Mouse (Mus musculus): Measurements from ENCODE around the gene Cep295nl. TPM values are rescaled to one million over a fixed set of nuclear protein-coding genes. Genes with fewer than 3 reads are reported as not detected.
"Not testable (repeated sequence)": the region's sequence is repeated elsewhere in the genome, so short reads cannot be mapped to it uniquely, and the experiment has no call there.

Cep295nl gene
- 0.12 TPM in 2 replicates for polyA plus RNA-seq (2015; fragmentation: Nextera tagmentation; extraction: Ambion mirVana)

DNA sequence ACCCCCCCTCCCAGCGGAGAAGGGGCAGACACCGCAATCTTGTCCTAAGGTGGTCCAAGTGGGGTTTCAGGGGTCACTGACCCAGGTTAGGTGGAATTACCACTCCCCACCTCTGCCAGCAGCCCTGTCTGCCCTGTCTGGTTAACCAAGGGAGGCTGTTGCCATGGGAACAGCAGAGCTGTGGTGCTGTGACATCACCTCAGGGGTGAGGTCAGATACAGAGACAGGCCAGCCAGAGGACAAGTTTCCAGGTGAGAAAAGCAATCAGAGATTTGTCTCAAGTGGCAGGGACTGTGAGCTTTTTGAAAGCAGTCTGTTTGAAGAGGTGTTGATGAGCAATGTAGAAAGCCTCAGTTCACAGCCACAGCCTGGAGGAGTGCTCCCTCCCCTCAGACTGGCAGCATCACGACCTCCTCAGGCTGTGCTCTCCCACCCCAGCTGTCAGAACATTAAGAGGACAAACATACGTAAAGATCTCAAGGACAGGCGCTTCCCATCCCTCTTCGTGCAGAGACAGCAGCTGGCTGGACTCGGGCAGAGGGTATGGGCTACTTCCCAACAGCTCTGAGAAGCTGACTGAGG, at the start of gene Cep295nl:
Gene Cep295nl, minus strand, starts transcription at position 101 of the 582 bp plus-strand sequence.
- Histone ChIP-seq H3K4me2 (replicated peaks; ENCODE audit: low read depth) (no peak within 1 kb of the TSS), H3K27ac (ENCODE audit: low read depth, low read length) (no peak within 1 kb of the TSS), H3K27me3 (replicated peaks; ENCODE audit: control insufficient read depth, insufficient read depth, low read length) (no peaks in the 10 kb centered on the region), H3K9ac (ENCODE audit: low read depth, low read length) (no peak within 1 kb of the TSS), H3K9me3 (ENCODE audit: control insufficient read depth) (no peaks in the 10 kb centered on the region), H3K36me3 (ENCODE audit: control insufficient read depth, insufficient read depth) (no peaks in the 10 kb centered on the region), H3K4me3 (ENCODE audit: low read depth, low read length) (no peak within 1 kb of the TSS), H3K4me1 (replicated peaks; ENCODE audit: control insufficient read depth, insufficient read depth, low read length) (no peaks in the 10 kb centered on the region)
- 37% methylated on average over 7 of the region's 7 CpGs for WGBS
- TF ChIP-seq CTCF (IDR thresholded peaks at IDR 0.05; ENCODE audit: low read depth), result no peak
- no peak for ATAC-seq

DNA sequence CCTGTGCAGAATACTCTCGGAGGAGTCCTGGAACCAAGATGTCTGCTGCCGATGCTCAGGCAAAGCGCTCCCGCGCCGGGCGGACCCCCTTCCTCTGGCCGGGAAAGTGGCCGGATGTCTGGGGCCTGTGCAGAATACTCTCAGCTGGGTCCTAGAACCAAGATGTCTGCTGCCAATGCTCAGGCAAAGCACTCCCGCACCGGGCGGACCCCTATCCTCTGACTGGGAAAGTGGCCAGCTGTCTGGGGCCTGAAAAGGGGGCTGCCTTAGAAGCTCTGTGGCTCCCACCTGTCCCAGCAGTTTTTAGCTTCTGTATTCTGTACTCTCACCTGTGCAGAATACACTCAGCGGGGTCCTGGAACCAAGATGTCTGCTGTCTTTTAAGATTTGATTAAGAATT, 45.5 kb upstream of the Cep295nl start:
- H3K9me3 ChIP-seq (ENCODE audit: control insufficient read depth); H3K36me3 ChIP-seq (ENCODE audit: control insufficient read depth, insufficient read depth): not testable (repeated sequence)
- WGBS, result 93% methylated on average over 13 of the region's 13 CpGs

DNA sequence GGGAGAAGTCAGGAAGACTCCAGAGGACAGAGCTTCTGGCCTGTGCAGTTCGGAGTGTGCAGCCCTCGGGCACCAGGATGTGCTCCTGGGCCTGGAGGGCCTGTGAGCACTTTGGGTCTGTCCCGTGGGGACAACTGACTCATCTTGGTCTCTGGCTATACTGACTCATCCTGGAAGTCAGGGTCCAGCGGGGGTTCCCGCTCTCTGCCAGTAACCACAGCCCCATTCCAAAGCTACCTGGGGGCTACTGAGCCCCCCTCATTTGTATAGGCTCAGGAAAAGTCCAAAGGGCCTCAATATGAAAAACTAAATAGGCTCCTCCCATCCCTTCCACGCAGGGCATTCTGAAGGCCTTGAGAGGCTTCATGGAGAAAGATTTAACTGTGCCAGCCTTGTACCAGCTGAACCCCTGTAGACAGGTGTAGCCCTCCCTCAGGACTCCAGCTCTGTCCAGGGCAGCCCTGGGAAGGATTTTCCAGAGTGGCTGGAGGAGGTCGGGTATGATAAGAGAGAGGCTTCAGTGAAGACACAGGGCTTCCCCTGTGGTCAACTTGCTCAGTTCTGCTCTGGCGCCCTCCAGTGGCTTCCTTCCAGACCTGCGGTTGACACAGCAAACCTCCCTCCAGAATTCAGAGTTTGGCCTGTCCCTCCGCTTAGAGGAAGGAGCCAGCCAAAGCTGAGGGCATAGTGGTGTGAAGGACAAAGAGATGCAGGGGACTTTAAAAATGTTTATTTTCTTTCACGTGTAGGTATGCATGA, 37.1 kb upstream of the Cep295nl start:
- Histone ChIP-seq H3K9me3 (ENCODE audit: control insufficient read depth) (no peaks in the 10 kb centered on the region), H3K4me1 (replicated peaks; ENCODE audit: control insufficient read depth, insufficient read depth, low read length) (no peaks in the 10 kb centered on the region), H3K36me3 (ENCODE audit: control insufficient read depth, insufficient read depth) (no peaks in the 10 kb centered on the region), H3K27ac (ENCODE audit: low read depth, low read length) (no peak overlapping the region), H3K9ac (ENCODE audit: low read depth, low read length) (no peak overlapping the region), H3K4me2 (replicated peaks; ENCODE audit: low read depth) (no peak overlapping the region), H3K4me3 (ENCODE audit: low read depth, low read length) (no peak overlapping the region), H3K27me3 (replicated peaks; ENCODE audit: control insufficient read depth, insufficient read depth, low read length) (no peaks in the 10 kb centered on the region)
- 37% methylated on average over 11 of the region's 11 CpGs for WGBS
- ATAC-seq, result 0 out of 2 replicates have a peak, but pooled peaks have one; percentile 13
- peak; percentile 91 for TF ChIP-seq CTCF (IDR thresholded peaks at IDR 0.05; ENCODE audit: low read depth)

More for the DNA sequence above, 45.5 kb upstream of the Cep295nl start:
- H3K4me2 ChIP-seq (replicated peaks; ENCODE audit: low read depth); ATAC-seq; H3K27me3 ChIP-seq (replicated peaks; ENCODE audit: control insufficient read depth, insufficient read depth, low read length); H3K4me3 ChIP-seq (ENCODE audit: low read depth, low read length); H3K9ac ChIP-seq (ENCODE audit: low read depth, low read length); H3K27ac ChIP-seq (ENCODE audit: low read depth, low read length); H3K4me1 ChIP-seq (replicated peaks; ENCODE audit: control insufficient read depth, insufficient read depth, low read length): not testable (repeated sequence)

DNA sequence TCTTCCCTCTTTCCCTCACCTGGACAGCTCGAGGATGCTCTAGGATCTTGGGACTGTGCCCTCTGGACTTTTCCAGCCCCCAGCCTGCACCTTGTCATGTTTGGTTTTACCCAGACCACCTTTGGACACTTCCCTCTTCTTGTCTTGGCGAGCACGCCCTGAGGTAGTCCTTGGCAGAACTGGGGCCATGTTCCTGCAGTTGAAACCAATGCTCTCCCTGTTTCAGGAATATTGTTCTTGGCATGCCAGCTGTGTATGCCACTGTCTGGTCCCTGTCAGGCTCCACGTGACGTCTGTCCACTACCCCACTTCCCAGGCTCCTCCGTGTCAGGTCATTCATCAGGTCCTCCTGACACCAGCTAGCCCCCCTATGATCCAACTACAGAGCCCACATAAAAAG, 36.4 kb upstream of the Cep295nl start:
- H3K4me3 ChIP-seq (ENCODE audit: low read depth, low read length), result no peak overlapping the region
- no peaks in the 10 kb centered on the region for H3K4me1 ChIP-seq (replicated peaks; ENCODE audit: control insufficient read depth, insufficient read depth, low read length)
- H3K27me3 ChIP-seq (replicated peaks; ENCODE audit: control insufficient read depth, insufficient read depth, low read length), result no peaks in the 10 kb centered on the region
- no peaks in the 10 kb centered on the region for H3K36me3 ChIP-seq (ENCODE audit: control insufficient read depth, insufficient read depth)
- no peak for TF ChIP-seq CTCF (IDR thresholded peaks at IDR 0.05; ENCODE audit: low read depth)
- WGBS, result 88% methylated on average over 6 of the region's 6 CpGs
- no peaks in the 10 kb centered on the region for H3K9me3 ChIP-seq (ENCODE audit: control insufficient read depth)
- no peak overlapping the region for H3K4me2 ChIP-seq (replicated peaks; ENCODE audit: low read depth)
- H3K9ac ChIP-seq (ENCODE audit: low read depth, low read length), result no peak overlapping the region
- ATAC-seq, result no peak
- H3K27ac ChIP-seq (ENCODE audit: low read depth, low read length), result no peak overlapping the region

DNA sequence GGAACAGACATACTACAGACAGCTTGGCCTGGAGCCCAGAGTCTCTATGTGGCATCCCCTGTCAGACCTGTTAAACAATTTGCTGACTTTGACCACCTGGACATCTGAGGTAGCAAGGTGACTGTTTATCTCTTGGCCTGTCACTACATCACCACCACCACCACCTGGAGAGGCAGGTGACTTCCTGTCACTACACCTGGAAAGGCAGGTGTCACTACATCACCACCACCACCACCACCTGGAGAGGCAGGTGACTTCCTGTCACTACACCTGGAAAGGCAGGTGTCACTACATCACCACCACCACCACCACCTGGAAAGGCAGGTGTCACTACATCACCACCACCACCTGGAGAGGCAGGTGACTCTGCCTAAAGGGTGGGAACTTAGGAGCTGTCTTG, 34.0 kb upstream of the Cep295nl start:
- not testable (repeated sequence) for ATAC-seq; H3K4me2 ChIP-seq (replicated peaks; ENCODE audit: low read depth)

DNA sequence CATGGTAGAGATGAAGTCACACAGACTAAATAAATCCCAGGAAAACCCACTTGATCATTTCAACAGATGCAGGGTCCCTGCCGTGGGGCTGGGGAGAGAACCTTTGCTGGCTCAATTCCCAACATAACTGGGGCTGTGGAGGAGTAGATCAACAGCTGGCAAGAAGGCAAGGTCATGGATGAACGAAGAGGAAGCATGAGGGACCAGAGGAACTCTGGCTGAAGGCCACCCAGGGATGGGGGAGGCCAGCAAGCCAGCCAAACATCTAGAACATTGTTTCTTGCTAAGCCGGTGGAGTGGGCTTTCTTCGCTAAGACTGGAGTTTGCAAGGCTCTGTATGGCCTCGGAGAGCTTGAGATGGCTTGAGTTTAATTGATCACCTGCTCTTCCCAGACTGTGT, 33.6 kb upstream of the Cep295nl start:
- no peaks in the 10 kb centered on the region for H3K36me3 ChIP-seq (ENCODE audit: control insufficient read depth, insufficient read depth)
- H3K9ac ChIP-seq (ENCODE audit: low read depth, low read length), result no peak overlapping the region
- no peak overlapping the region for H3K27ac ChIP-seq (ENCODE audit: low read depth, low read length)
- no peaks in the 10 kb centered on the region for H3K9me3 ChIP-seq (ENCODE audit: control insufficient read depth)
- no peak overlapping the region for H3K4me3 ChIP-seq (ENCODE audit: low read depth, low read length)
- H3K27me3 ChIP-seq (replicated peaks; ENCODE audit: control insufficient read depth, insufficient read depth, low read length), result no peaks in the 10 kb centered on the region
- no peak overlapping the region for H3K4me2 ChIP-seq (replicated peaks; ENCODE audit: low read depth)
- H3K4me1 ChIP-seq (replicated peaks; ENCODE audit: control insufficient read depth, insufficient read depth, low read length), result no peaks in the 10 kb centered on the region
- TF ChIP-seq CTCF (IDR thresholded peaks at IDR 0.05; ENCODE audit: low read depth), result no peak
- no peak for ATAC-seq
- 67% methylated on average over 5 of the region's 5 CpGs for WGBS

More for the DNA sequence above, 34.0 kb upstream of the Cep295nl start:
- H3K36me3 ChIP-seq (ENCODE audit: control insufficient read depth, insufficient read depth); H3K4me3 ChIP-seq (ENCODE audit: low read depth, low read length); H3K9me3 ChIP-seq (ENCODE audit: control insufficient read depth); H3K27me3 ChIP-seq (replicated peaks; ENCODE audit: control insufficient read depth, insufficient read depth, low read length); H3K4me1 ChIP-seq (replicated peaks; ENCODE audit: control insufficient read depth, insufficient read depth, low read length); H3K9ac ChIP-seq (ENCODE audit: low read depth, low read length); H3K27ac ChIP-seq (ENCODE audit: low read depth, low read length): not testable (repeated sequence)
